Mouse (Mus musculus): ENCODE measurements around the gene Gls2. TPM values are rescaled to one million over a fixed set of nuclear protein-coding genes. Genes with fewer than 3 reads are reported as not detected.
A peak's percentile ranks its signal among the peaks of the same experiment; 100 is the strongest.
"Not testable (repeated sequence)": the region's sequence is repeated elsewhere in the genome, so short reads cannot be mapped to it uniquely, and the experiment has no call there.

The Gls2 gene
- polyA plus RNA-seq, 1 experiment, result 1.1 TPM

DNA sequence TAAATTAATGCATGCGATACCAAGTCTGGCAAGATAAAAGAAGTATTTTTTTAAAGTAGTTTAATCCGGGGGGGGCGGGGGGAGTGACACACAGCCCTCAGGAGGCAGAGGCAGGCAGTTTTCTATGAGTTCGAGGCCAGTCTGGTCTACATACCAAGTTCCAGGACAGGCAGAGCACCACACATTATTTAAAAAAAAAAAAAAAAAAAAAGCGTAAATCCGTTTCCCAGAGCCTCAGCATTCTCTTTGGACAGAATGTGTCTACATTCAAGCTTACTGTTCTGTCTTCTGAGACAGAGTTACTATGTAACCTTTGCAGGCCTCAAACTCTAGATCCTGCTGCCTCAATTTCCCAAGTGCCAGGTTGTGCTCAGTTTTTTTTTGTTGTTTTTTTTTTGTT is 17.9 kb downstream of the Gls2 start:
- no peak for TF ChIP-seq CTCF (IDR thresholded peaks at IDR 0.05; ENCODE audit: borderline replicate concordance, insufficient read depth, low read length)
- TF ChIP-seq POLR2A (IDR thresholded peaks at IDR 0.05; ENCODE audit: low read depth, low read length), result no peak
- Histone ChIP-seq H3K4me3 (ENCODE audit: insufficient read depth, low read length) (peak overlapping the region; percentile 38), H3K27ac (ENCODE audit: insufficient read depth, low read length) (no peak overlapping the region), H3K4me1 (ENCODE audit: control insufficient read depth, insufficient read depth, low read length) (0 out of 2 replicates have a peak, but pooled peaks cover 4% of the 10 kb centered on the region)

DNA sequence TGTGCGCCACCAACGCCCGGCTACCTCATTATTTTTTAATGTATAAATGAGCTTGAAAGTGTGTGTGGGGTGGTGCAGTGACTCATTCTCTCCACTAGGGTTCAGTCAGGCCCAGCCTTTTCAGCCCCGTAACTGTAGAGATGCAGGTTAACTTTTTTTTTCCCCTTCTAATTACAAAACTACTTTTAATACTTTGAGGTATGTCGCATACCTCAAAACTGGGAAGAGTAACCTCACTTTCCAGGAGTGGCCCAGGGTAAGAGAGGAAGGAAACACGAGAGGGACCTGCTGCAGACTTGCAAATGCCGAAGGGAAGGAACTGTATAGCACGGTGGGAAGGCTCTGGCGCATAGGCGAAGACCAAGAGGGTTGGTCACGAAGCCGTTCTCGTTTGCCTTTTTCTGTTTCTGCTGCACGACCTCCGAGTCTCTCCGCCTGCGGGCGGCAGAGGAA is 18.6 kb downstream of the Gls2 start:
- Histone ChIP-seq H3K4me1 (ENCODE audit: control insufficient read depth, insufficient read depth, low read length) (0 out of 2 replicates have a peak, but pooled peaks cover 4% of the 10 kb centered on the region), H3K27ac (ENCODE audit: insufficient read depth, low read length) (no peak overlapping the region), H3K4me3 (ENCODE audit: insufficient read depth, low read length) (peak overlapping the region; percentile 10)
- no peak for TF ChIP-seq POLR2A (IDR thresholded peaks at IDR 0.05; ENCODE audit: low read depth, low read length)
- TF ChIP-seq CTCF (IDR thresholded peaks at IDR 0.05; ENCODE audit: borderline replicate concordance, insufficient read depth, low read length), result peak; percentile 45; the same call in 1 of the 2 replicates

DNA sequence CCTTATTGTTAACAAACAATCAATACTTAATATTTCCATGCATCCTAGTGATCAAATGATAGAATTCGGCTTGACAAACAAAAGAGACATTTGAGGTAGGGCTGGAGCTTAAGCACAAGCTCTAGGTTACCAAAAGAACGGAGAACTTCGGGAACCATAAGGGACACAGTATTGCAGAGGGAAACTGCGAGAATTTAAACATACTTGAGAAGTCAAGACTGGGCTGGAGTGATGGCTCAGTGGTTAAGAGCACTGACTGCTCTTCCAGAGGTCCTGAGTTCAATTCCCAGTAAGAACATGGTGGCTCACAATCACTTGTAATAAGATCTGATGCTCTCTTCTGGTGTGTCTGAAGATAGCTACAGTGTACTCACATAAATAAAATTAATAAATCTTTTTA is 19.9 kb downstream of the Gls2 start:
- not testable (repeated sequence) for H3K27ac ChIP-seq (ENCODE audit: insufficient read depth, low read length); H3K4me3 ChIP-seq (ENCODE audit: insufficient read depth, low read length)

DNA sequence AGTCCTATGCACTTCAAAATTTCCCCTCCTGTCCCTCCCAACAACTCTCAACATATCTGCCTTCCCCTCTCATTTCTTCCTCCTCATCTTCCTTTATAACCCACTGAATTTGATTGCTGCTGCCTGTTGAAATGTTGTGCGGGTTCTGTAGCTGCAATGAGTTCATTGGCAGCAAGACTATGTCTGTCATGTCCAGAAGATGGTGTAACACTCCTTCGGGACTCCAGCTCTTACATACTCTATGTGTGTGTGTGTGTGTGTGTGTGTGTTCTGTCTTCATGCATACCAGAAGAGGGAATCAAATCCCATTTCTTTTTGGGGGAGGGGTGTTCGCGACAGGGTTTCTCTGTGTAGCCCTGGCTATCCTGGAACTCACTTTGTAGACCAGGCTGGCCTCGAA is 20.7 kb downstream of the Gls2 start:
- H3K4me1 ChIP-seq (ENCODE audit: control insufficient read depth, insufficient read depth, low read length), result no peaks in the 10 kb centered on the region
- H3K4me3 ChIP-seq (ENCODE audit: insufficient read depth, low read length), result no peak overlapping the region
- H3K27ac ChIP-seq (ENCODE audit: insufficient read depth, low read length), result no peak overlapping the region
- no peak for TF ChIP-seq POLR2A (IDR thresholded peaks at IDR 0.05; ENCODE audit: low read depth, low read length)
- no peak for TF ChIP-seq CTCF (IDR thresholded peaks at IDR 0.05; ENCODE audit: borderline replicate concordance, insufficient read depth, low read length)

More for the DNA sequence above, 19.9 kb downstream of the Gls2 start:
- H3K4me1 ChIP-seq (ENCODE audit: control insufficient read depth, insufficient read depth, low read length), result not testable (repeated sequence)

DNA sequence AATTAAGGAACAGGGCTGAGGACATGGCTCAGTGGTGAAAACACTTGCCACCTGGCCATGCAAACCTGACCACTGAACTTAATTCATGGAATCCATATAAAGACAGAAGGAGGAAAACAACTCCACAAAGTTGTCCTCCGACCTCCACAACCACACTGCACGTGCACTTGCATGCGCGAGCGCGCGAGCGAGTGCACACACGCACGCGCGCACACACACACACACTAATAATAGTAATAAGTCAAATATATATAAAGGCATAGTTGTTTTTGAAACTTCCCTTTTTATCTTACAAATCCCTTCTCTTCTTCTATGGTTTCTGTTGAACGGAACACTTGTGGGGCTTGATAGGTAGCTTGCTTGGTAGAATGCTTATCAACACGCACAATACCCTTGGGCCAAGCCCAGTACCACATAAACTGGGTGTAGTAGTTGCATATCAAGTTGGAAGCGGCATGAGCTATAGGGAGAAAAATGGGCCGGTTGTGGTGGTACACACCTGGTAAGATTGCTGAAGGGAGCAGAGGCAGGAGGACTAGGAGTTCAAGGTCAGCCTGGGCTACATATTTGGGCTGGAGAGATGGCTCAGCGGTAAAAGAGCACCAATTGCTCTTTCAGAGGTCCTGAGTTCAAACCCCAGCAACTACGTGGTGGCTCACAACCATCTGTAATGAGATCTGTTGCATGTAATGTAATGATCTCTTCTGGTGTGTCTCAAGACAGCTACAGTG is 24.3 kb downstream of the Gls2 start:
- TF ChIP-seq CTCF (IDR thresholded peaks at IDR 0.05; ENCODE audit: borderline replicate concordance, insufficient read depth, low read length) (no peak), POLR2A (IDR thresholded peaks at IDR 0.05; ENCODE audit: low read depth, low read length) (no peak)
- H3K27ac ChIP-seq (ENCODE audit: insufficient read depth, low read length), result no peak overlapping the region

DNA sequence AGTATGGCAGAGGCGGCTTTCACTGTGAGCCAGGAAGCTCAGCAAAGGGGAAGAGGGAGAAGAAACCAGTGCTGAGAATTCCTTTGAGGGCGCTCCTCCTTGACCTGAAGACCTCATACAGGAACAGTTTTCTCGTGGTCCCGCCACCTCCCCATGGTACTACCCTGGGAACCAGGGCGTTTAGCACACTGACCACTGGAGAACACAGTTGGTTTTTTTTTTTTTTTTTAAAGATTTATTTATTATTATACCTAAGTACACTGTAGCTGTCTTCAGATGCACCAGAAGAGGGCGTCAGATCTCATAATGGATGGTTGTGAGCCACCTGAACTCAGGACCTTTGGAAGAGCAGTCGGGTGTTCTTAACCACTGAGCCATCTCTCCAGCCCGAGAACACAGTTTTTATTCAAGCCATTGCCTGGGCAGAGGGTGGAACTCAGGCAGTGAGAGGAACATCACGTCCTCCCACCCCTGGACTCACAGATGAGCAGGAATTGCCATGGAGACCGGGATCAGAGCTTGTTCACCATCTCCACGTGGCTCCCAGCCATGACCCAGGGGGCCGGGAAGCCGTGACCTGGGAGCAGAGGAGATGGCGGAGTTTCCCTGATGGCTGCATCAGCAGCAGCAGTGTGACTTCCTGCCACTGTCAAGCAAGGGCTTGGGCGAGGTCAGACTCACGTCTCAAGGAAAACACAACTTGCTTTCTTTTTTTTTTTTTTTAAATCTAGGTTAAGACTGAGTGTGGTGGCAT is 27.5 kb downstream of the Gls2 start:
- no peak overlapping the region for H3K27ac ChIP-seq (ENCODE audit: insufficient read depth, low read length)
- TF ChIP-seq POLR2A (IDR thresholded peaks at IDR 0.05; ENCODE audit: low read depth, low read length) (no peak), CTCF (IDR thresholded peaks at IDR 0.05; ENCODE audit: borderline replicate concordance, insufficient read depth, low read length) (no peak)
- H3K4me3 ChIP-seq (ENCODE audit: insufficient read depth, low read length), result no peak overlapping the region

More for the DNA sequence above, 24.3 kb downstream of the Gls2 start:
- Histone ChIP-seq H3K4me3 (ENCODE audit: insufficient read depth, low read length) (no peak overlapping the region), H3K4me1 (ENCODE audit: control insufficient read depth, insufficient read depth, low read length) (no peaks in the 10 kb centered on the region)

DNA sequence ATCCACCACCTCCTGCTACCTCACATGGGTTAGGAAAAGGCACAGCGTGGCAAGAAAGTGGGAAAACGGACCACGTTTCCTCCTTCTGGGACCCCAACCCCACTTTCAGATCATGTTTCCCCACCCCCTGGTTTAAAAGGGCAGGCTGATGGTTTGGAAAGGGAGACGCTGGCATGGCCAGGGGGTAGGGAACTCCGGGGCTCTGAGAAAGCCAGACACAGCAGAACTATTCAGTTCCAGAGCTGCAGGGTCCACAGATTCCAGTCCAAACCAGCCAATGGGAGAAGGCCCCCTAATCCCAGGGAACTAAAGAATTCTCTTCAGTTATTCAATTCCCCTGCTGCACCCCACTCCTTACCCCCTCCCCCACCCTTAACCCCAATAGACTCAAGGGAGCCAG is 30.8 kb downstream of the Gls2 start:
- Histone ChIP-seq H3K4me3 (ENCODE audit: insufficient read depth, low read length) (no peak overlapping the region), H3K4me1 (ENCODE audit: control insufficient read depth, insufficient read depth, low read length) (no peaks in the 10 kb centered on the region), H3K27ac (ENCODE audit: insufficient read depth, low read length) (no peak overlapping the region)
- no peak for TF ChIP-seq POLR2A (IDR thresholded peaks at IDR 0.05; ENCODE audit: low read depth, low read length)
- TF ChIP-seq CTCF (IDR thresholded peaks at IDR 0.05; ENCODE audit: borderline replicate concordance, insufficient read depth, low read length), result no peak

More for the DNA sequence above, 27.5 kb downstream of the Gls2 start:
- no peaks in the 10 kb centered on the region for H3K4me1 ChIP-seq (ENCODE audit: control insufficient read depth, insufficient read depth, low read length)

DNA sequence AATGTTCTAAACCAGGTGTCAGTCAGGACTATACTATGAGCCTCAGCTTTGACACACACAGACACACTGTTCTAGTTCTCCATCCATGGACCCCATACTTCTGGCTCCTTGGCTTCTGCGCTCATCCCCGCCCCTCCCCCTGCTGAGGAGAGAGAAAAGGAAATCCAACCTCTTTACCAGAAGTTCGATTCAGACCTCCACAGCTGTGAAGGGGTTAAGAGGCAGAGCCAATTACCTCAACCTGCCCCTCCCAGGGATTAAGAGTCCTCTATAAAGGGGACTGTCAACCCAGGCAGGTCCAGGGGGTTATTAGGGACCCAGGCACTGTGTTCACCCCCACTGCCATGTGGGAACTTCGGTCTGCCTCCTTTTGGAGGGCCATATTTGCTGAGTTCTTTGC is 31.3 kb downstream of the Gls2 start, which contains the start of gene Mip:
Gene Mip (plus strand): TSS at position 301 of the 400 bp plus-strand sequence.
- H3K27ac ChIP-seq (ENCODE audit: insufficient read depth, low read length), result no peak within 1 kb of the TSS
- no peaks in the 10 kb centered on the region for H3K4me1 ChIP-seq (ENCODE audit: control insufficient read depth, insufficient read depth, low read length)
- TF ChIP-seq CTCF (IDR thresholded peaks at IDR 0.05; ENCODE audit: borderline replicate concordance, insufficient read depth, low read length) (no peak), POLR2A (IDR thresholded peaks at IDR 0.05; ENCODE audit: low read depth, low read length) (no peak)
- H3K4me3 ChIP-seq (ENCODE audit: insufficient read depth, low read length), result no peak within 1 kb of the TSS

DNA sequence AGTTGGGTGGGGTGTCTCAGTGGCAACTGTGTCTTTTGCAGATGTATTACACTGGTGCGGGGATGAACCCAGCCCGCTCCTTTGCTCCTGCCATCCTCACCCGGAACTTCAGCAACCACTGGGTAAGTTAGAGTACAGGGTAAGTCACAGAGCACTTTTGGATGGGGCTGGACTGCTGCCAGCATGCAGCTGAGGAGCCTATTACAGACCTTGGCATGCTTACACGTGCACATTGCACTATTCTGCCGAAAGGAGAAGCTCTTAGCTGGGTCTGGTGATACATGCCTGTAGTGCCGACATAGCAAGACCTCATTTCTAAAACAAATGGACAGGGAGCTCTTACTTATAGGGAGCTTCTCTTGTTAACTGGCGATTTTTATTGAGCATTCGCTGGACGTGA is 33.3 kb downstream of the Gls2 start:
- TF ChIP-seq CTCF (IDR thresholded peaks at IDR 0.05; ENCODE audit: borderline replicate concordance, insufficient read depth, low read length) (no peak), POLR2A (IDR thresholded peaks at IDR 0.05; ENCODE audit: low read depth, low read length) (no peak)
- Histone ChIP-seq H3K4me1 (ENCODE audit: control insufficient read depth, insufficient read depth, low read length) (peaks cover 4% of the 10 kb centered on the region; the same call in 1 of the 2 replicates), H3K27ac (ENCODE audit: insufficient read depth, low read length) (no peak overlapping the region), H3K4me3 (ENCODE audit: insufficient read depth, low read length) (no peak overlapping the region)

DNA sequence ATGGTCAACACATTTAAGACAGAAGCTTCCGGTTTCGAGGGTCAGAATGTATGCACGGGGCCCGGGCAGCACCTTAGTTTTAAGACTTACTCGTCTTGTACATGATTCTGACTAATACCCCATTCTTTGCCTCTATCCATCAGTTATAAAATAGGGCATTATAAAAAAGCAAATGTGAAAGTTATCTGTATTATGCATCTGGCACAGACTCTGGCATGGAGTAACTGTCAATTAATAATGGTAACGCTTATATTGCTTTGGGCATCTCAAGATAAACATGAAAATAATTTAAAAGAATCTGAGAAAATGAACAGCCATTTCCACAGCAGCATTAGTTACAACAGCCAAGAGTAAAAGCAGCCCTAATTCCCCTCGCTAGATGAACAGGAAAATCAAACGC is 33.8 kb downstream of the Gls2 start:
- TF ChIP-seq CTCF (IDR thresholded peaks at IDR 0.05; ENCODE audit: borderline replicate concordance, insufficient read depth, low read length), result no peak
- TF ChIP-seq POLR2A (IDR thresholded peaks at IDR 0.05; ENCODE audit: low read depth, low read length), result no peak
- H3K4me3 ChIP-seq (ENCODE audit: insufficient read depth, low read length), result no peak overlapping the region
- peaks cover 4% of the 10 kb centered on the region; the same call in 1 of the 2 replicates for H3K4me1 ChIP-seq (ENCODE audit: control insufficient read depth, insufficient read depth, low read length)

More for the DNA sequence above, 33.8 kb downstream of the Gls2 start:
- H3K27ac ChIP-seq (ENCODE audit: insufficient read depth, low read length), result no peak overlapping the region
